8 mouse cellular contexts compared by ENCODE assay signal in genomic region chr5:96792936-96793718, GRCm38 (mm10). TPM values are rescaled to one million over a fixed set of nuclear protein-coding genes. Genes with fewer than 3 reads are reported as not detected.
A peak's percentile ranks its signal among the peaks of the same experiment; 100 is the strongest.
DNase-seq lines count a peak whose midpoint lies in the region; ATAC-seq and TF ChIP-seq lines count a peak whose summit lies in the region.

TSS of gene Anxa3 (plus strand) at chr5:96793339.

- 0 out of 2 replicates have a peak, but pooled peaks cover under 1% of the 10 kb centered on the region for H3K9me3 ChIP-seq in E14TG2a.4 (ENCODE audit: low read length)
- H3K9me3 ChIP-seq in forebrain, embryonic 13.5 days (replicated peaks), result no peaks in the 10 kb centered on the region; the same call in 1 of the 2 replicates
- H3K9me3 ChIP-seq in stomach, embryonic 14.5 days (ENCODE audit: control insufficient read depth, low read depth, low read length), result no peaks in the 10 kb centered on the region

- ATAC-seq in forebrain, embryonic 13.5 days, result peak; percentile 77; the same call in 1 of the 2 replicates
- peak; percentile 84 for ATAC-seq in stomach, embryonic 14.5 days (ENCODE audit: insufficient number of reproducible peaks, insufficient read depth, low FRiP score, low read depth)
- no peak for ATAC-seq in frontal cortex, adult (ENCODE audit: low TSS enrichment)

- TF ChIP-seq CTCF in E14TG2a.4 (conservative IDR thresholded peaks at IDR 0.05; ENCODE audit: low read length), result no peak

- H3K27ac ChIP-seq in forebrain, embryonic 13.5 days, result no peak within 1 kb of the TSS
- no peak within 1 kb of the TSS for H3K27ac ChIP-seq in stomach, embryonic 14.5 days (ENCODE audit: low read length)

- H3K4me3 ChIP-seq in E14TG2a.4 (replicated peaks; ENCODE audit: low read length), result peak within 1 kb of the TSS; percentile 70
- peak within 1 kb of the TSS; percentile 38 for H3K4me3 ChIP-seq in forebrain, embryonic 13.5 days
- peak within 1 kb of the TSS; percentile 41 for H3K4me3 ChIP-seq in stomach, embryonic 14.5 days (ENCODE audit: low read depth, low read length)

- WGBS in forebrain, embryonic 13.5 days, result 12% methylated on average over 26 of the region's 26 CpGs
- 10% methylated on average over 25 of the region's 26 CpGs for WGBS in stomach, embryonic 14.5 days

- peaks cover 19% of the 10 kb centered on the region for H3K27me3 ChIP-seq in E14TG2a.4 (ENCODE audit: insufficient read depth, low read length)
- H3K27me3 ChIP-seq in forebrain, embryonic 13.5 days, result peaks cover 10% of the 10 kb centered on the region
- no peaks in the 10 kb centered on the region for H3K27me3 ChIP-seq in stomach, embryonic 14.5 days (ENCODE audit: control insufficient read depth, insufficient read depth, low read length)

- peak within 1 kb of the TSS; percentile 68 for H3K4me2 ChIP-seq in forebrain, embryonic 13.5 days
- H3K4me2 ChIP-seq in stomach, embryonic 14.5 days (replicated peaks; ENCODE audit: low read depth, low read length), result peak within 1 kb of the TSS; percentile 75

- H3K4me1 ChIP-seq in E14TG2a.4 (replicated peaks; ENCODE audit: low read depth, low read length), result peaks cover 17% of the 10 kb centered on the region
- peaks cover 6% of the 10 kb centered on the region for H3K4me1 ChIP-seq in forebrain, embryonic 13.5 days
- H3K4me1 ChIP-seq in stomach, embryonic 14.5 days (ENCODE audit: control insufficient read depth, insufficient read depth, low read length), result peaks cover 5% of the 10 kb centered on the region; the same call in 1 of the 2 replicates

- H3K9ac ChIP-seq in forebrain, embryonic 13.5 days, result peak within 1 kb of the TSS; percentile 54
- H3K9ac ChIP-seq in stomach, embryonic 14.5 days (replicated peaks; ENCODE audit: low read depth, low read length), result no peak within 1 kb of the TSS; the same call in 1 of the 2 replicates

- DNase-seq in adrenal gland, adult 18-20 months (ENCODE audit: low spot score in 2 of 2), result peak in 1 of 2 experiments; percentile 38
- DNase-seq in heart, postnatal 4 days, result peak; percentile 68
- DNase-seq in layer of hippocampus, postnatal 10 days (ENCODE audit: low spot score in 2 of 2), result no peak
- DNase-seq in lung, postnatal 25 days (ENCODE audit: low spot score), result peak; percentile 86

- no peaks in the 10 kb centered on the region for H3K36me3 ChIP-seq in E14TG2a.4 (ENCODE audit: insufficient read depth, low read length)
- H3K36me3 ChIP-seq in forebrain, embryonic 13.5 days (ENCODE audit: poor library complexity, severe bottlenecking), result no peaks in the 10 kb centered on the region
- no peaks in the 10 kb centered on the region for H3K36me3 ChIP-seq in stomach, embryonic 14.5 days (ENCODE audit: control insufficient read depth, insufficient read depth, low read length)

RNA-seq across cellular contexts. Expression of gene Anxa3, which starts in this region (rescaled TPM):
- 10 to 100 TPM; 15.8 to 26.3 TPM for total RNA-seq in adrenal gland, adult 18-20 months (2021)
- polyA plus RNA-seq in forebrain, embryonic 13.5 days (2015; fragmentation: Nextera tagmentation; extraction: Ambion mirVana), result 18.2 and 19.1 TPM in 2 replicates
- 10 to 100 TPM; 43.7 to 49.1 TPM for total RNA-seq in heart, postnatal 4 days (2021)
- 10 to 100 TPM; 18.9 to 23.0 TPM for total RNA-seq in layer of hippocampus, postnatal 10 days (2021)
- 48.4 and 54.5 TPM in 2 replicates for polyA plus RNA-seq in stomach, embryonic 14.5 days (2014; fragmentation: Nextera tagmentation; extraction: Ambion mirVana)

Comparison
In these comparisons a context has a peak if more than half of its experiments do, and no peak if none do; other contexts are left out.
1. DNase-seq: peak in heart, postnatal 4 days (single experiment) and lung, postnatal 25 days (single experiment); none in layer of hippocampus, postnatal 10 days (0 of 2).
2. Peak in every context shown above with its lines, with median percentiles within 50 percentile points of each other: H3K4me3 ChIP-seq.